Mouse (Mus musculus) brain, embryonic 14.5 days (tissue): Measurements from ENCODE around the gene Gpr137.

Experiments
- CTCF ChIP-seq: fragments of 200-500 bp; IDR thresholded peaks from 2 replicates; pipeline ENCODE4 v1.5.1; 2012; ENCODE audit warnings: inconsistent platforms, mild to moderate bottlenecking, moderate library complexity, borderline replicate concordance; ENCODE audit not compliant: insufficient read depth, insufficient read length; ENCODE audit errors: extremely low read depth
- POLR2A ChIP-seq: fragments of 200-500 bp; IDR thresholded peaks from 2 replicates; pipeline ENCODE4 v1.6.1; 2012; ENCODE audit warnings: mild to moderate bottlenecking, inconsistent platforms, borderline replicate concordance; ENCODE audit not compliant: poor library complexity, insufficient read depth, insufficient read length, severe bottlenecking; ENCODE audit errors: extremely low read depth

- TF ChIP-seq POLR2A (no peak), CTCF (no peak)
Measured at GRCm38 (mm10) chr19:6983621-6984020, 41.3 kb upstream of the Gpr137 start.
